Mouse (Mus musculus) G1E (cell line): ENCODE measurements around the gene Uchl3. TPM values are rescaled to one million over a fixed set of nuclear protein-coding genes. Genes with fewer than 3 reads are reported as not detected.

Experiments
- ATAC-seq: 2 replicates; pipeline ENCODE4 v1.8.0; 2016; ENCODE audit warnings: mild to moderate bottlenecking; ENCODE audit not compliant: insufficient number of reproducible peaks, poor library complexity, low FRiP score, severe bottlenecking; ENCODE audit errors: extremely low read depth
- DNase-seq: peaks from one replicate; pipeline ENCODE4 v3.0.0; 2012; ENCODE audit warnings: low spot score
- H3K27me3 ChIP-seq: 2 replicates; pipeline ENCODE4 v1.6.1; 2012; ENCODE audit warnings: mild to moderate bottlenecking, low read length, inconsistent platforms; ENCODE audit not compliant: insufficient read depth
- H3K36me3 ChIP-seq: replicated peaks from 2 replicates; pipeline ENCODE3; 2012; ENCODE audit warnings: mild to moderate bottlenecking, inconsistent platforms
- H3K4me1 ChIP-seq: 2 replicates; pipeline ENCODE4 v1.6.1; 2012; ENCODE audit warnings: low read depth, low read length, inconsistent platforms, mixed read lengths; ENCODE audit not compliant: insufficient read depth
- H3K4me3 ChIP-seq: 2 replicates; pipeline ENCODE4 v1.5.1; 2012; ENCODE audit warnings: low read depth, mild to moderate bottlenecking, inconsistent platforms, low read length, moderate library complexity, mixed read lengths
- H3K9me3 ChIP-seq: replicated peaks from 2 replicates; pipeline ENCODE4 v1.6.1; 2012; ENCODE audit warnings: inconsistent platforms
- CTCF ChIP-seq: IDR thresholded peaks from 2 replicates; pipeline ENCODE4 v1.5.1; 2012; ENCODE audit warnings: low read depth, low read length, inconsistent platforms, mixed read lengths
- GATA1 ChIP-seq: IDR thresholded peaks from 2 replicates; pipeline ENCODE4 v1.6.1; 2012; ENCODE audit warnings: borderline replicate concordance, low read length, inconsistent platforms, mixed read lengths
- GATA2 ChIP-seq: IDR thresholded peaks from 2 replicates; pipeline ENCODE4 v1.6.1; 2012; ENCODE audit warnings: low read depth, low read length, inconsistent platforms, borderline replicate concordance
- POLR2AphosphoS5 ChIP-seq: IDR thresholded peaks from 2 replicates; pipeline ENCODE4 v1.6.1; 2012; ENCODE audit warnings: low read depth, low read length, inconsistent platforms; ENCODE audit not compliant: insufficient replicate concordance
- TAL1 ChIP-seq: conservative IDR thresholded peaks from 2 replicates; pipeline ENCODE4 v1.6.1; 2012; ENCODE audit warnings: low read depth, low read length, inconsistent platforms, mixed read lengths
- polyA plus RNA-seq: library from polyadenylated mRNA; stranded (reverse); fragments of >175 nt; gene quantifications from 2 replicates; pipeline ENCODE4 v1.2.3, GENCODE M21; 2012
- total RNA-seq, 2 experiments: library from RNA; stranded (forward) in 1 of 2; stranded (reverse) in 1 of 2; fragments of 200-1000 nt in 1 of 2; fragments of >200 nt in 1 of 2; fragmentation: Nextera tagmentation in 1 of 2; gene quantifications; 2 replicates each; pipeline ENCODE4 v1.2.3; 2014 to 2017

The Uchl3 gene
- total and polyA plus RNA-seq, 3 experiments, result 20.2 to 80.9 (median 69.4) TPM

- peaks cover 28% of the 10 kb centered on the region for H3K9me3 ChIP-seq
- H3K4me3 ChIP-seq, result no peak overlapping the region
- no peaks in the 10 kb centered on the region for H3K36me3 ChIP-seq
- H3K27me3 ChIP-seq, result no peaks in the 10 kb centered on the region
- H3K4me1 ChIP-seq, result no peaks in the 10 kb centered on the region
- no peak for DNase-seq
- ATAC-seq, result no peak
- TF ChIP-seq POLR2AphosphoS5 (no peak), GATA1 (no peak), CTCF (no peak), GATA2 (no peak), TAL1 (no peak)
Observed at GRCm38 (mm10) chr14:101733542-101734303, 80.0 kb downstream of the Uchl3 start.

GRCm38 (mm10) chr14:101737501-101737900, 83.7 kb downstream of the Uchl3 start:
- H3K4me1 ChIP-seq, result no peaks in the 10 kb centered on the region
- ATAC-seq (no peak), DNase-seq (no peak)
- no peaks in the 10 kb centered on the region for H3K36me3 ChIP-seq
- peaks cover 27% of the 10 kb centered on the region for H3K9me3 ChIP-seq
- H3K4me3 ChIP-seq, result no peak overlapping the region
- no peaks in the 10 kb centered on the region for H3K27me3 ChIP-seq
- TF ChIP-seq TAL1 (no peak), GATA2 (no peak), CTCF (no peak), POLR2AphosphoS5 (no peak), GATA1 (no peak)

Other genes with a start within 250 kb of the Uchl3 start
- not detected in 2 replicates for gene Tbc1d4, start 44.8 kb upstream of the Uchl3 start, total RNA-seq (2014; fragmentation: Nextera tagmentation)
- 0.17 and 0.33 TPM in 2 replicates for gene Tbc1d4, start 44.8 kb upstream of the Uchl3 start, total RNA-seq (2017)
- gene Tbc1d4, start 44.8 kb upstream of the Uchl3 start, polyA plus RNA-seq, result not detected in 2 replicates
- 75.2 and 75.4 TPM in 2 replicates for gene Commd6, start 13.3 kb upstream of the Uchl3 start, total RNA-seq (2014; fragmentation: Nextera tagmentation)
- 191 and 216 TPM in 2 replicates for gene Commd6, start 13.3 kb upstream of the Uchl3 start, total RNA-seq (2017)
- 5.8 and 6.5 TPM in 2 replicates for gene Commd6, start 13.3 kb upstream of the Uchl3 start, polyA plus RNA-seq
- not detected in 2 replicates for gene Gm9922, start 75.8 kb downstream of the Uchl3 start, total RNA-seq (2014; fragmentation: Nextera tagmentation)
- gene Gm9922, start 75.8 kb downstream of the Uchl3 start, total RNA-seq (2017), result not detected in 2 replicates
- not detected in 2 replicates for gene Gm9922, start 75.8 kb downstream of the Uchl3 start, polyA plus RNA-seq
- gene Lmo7, start 76.0 kb downstream of the Uchl3 start, total RNA-seq (2014; fragmentation: Nextera tagmentation), result not detected in 2 replicates
- 0.46 and 0.71 TPM in 2 replicates for gene Lmo7, start 76.0 kb downstream of the Uchl3 start, total RNA-seq (2017)
- gene Lmo7, start 76.0 kb downstream of the Uchl3 start, polyA plus RNA-seq, result not detected in 2 replicates